Mouse (Mus musculus): ENCODE data around the gene Clhc1.

Clhc1 gene

GRCm38 (mm10) chr11:29560990-29561389, 13.2 kb downstream of the Clhc1 start:
- no peak for DNase-seq (ENCODE audit: low read depth, low spot score)

GRCm38 (mm10) chr11:29563406-29563805, 15.7 kb downstream of the Clhc1 start:
- DNase-seq (ENCODE audit: low read depth, low spot score) = no peak

- DNase-seq (ENCODE audit: low read depth, low spot score) = no peak
Observed at GRCm38 (mm10) chr11:29571536-29571935, 23.8 kb downstream of the Clhc1 start.

- no peak for DNase-seq (ENCODE audit: low read depth, low spot score)
Observed at GRCm38 (mm10) chr11:29572656-29573055, 24.9 kb downstream of the Clhc1 start.

- DNase-seq (ENCODE audit: low read depth, low spot score) = no peak
Observed at GRCm38 (mm10) chr11:29579610-29580009, 31.9 kb downstream of the Clhc1 start.

- DNase-seq (ENCODE audit: low read depth, low spot score) = no peak
Observed at GRCm38 (mm10) chr11:29595217-29595616, 47.5 kb downstream of the Clhc1 start.

- peak; percentile 61 for DNase-seq (ENCODE audit: low read depth, low spot score)
Observed at GRCm38 (mm10) chr11:29597159-29597558, 49.4 kb downstream of the Clhc1 start.

- DNase-seq (ENCODE audit: low read depth, low spot score) = no peak
Observed at GRCm38 (mm10) chr11:29599000-29599399, 51.2 kb downstream of the Clhc1 start.

GRCm38 (mm10) chr11:29603581-29603980, 55.8 kb downstream of the Clhc1 start:
- peak; percentile 36 for DNase-seq (ENCODE audit: low read depth, low spot score)

GRCm38 (mm10) chr11:29607465-29607990, 59.8 kb downstream of the Clhc1 start:
- DNase-seq (ENCODE audit: low read depth, low spot score) = no peak

GRCm38 (mm10) chr11:29609756-29610468, 62.2 kb downstream of the Clhc1 start:
- no peak for DNase-seq (ENCODE audit: low read depth, low spot score)

- no peak for DNase-seq (ENCODE audit: low read depth, low spot score)
Observed at GRCm38 (mm10) chr11:29612007-29612406, 64.3 kb downstream of the Clhc1 start.

GRCm38 (mm10) chr11:29613185-29613735, 65.5 kb downstream of the Clhc1 start:
- no peak for DNase-seq (ENCODE audit: low read depth, low spot score)

GRCm38 (mm10) chr11:29614217-29614924, 66.6 kb downstream of the Clhc1 start:
- no peak for DNase-seq (ENCODE audit: low read depth, low spot score)

- DNase-seq (ENCODE audit: low read depth, low spot score) = no peak
Observed at GRCm38 (mm10) chr11:29622030-29622790, 74.5 kb downstream of the Clhc1 start.

GRCm38 (mm10) chr11:29623327-29623726, 75.6 kb downstream of the Clhc1 start:
- DNase-seq (ENCODE audit: low read depth, low spot score) = no peak

GRCm38 (mm10) chr11:29626541-29626940, 78.8 kb downstream of the Clhc1 start:
- no peak for DNase-seq (ENCODE audit: low read depth, low spot score)

- DNase-seq (ENCODE audit: low read depth, low spot score) = no peak
Observed at GRCm38 (mm10) chr11:29627706-29628105, 80.0 kb downstream of the Clhc1 start.

Data from WW6 (cell line).